Mouse (Mus musculus): Measurements from ENCODE around the gene Tagln2.

The Tagln2 gene

GRCm38 (mm10) chr1:172481540-172482280 is 18.1 kb upstream of the Tagln2 start, which contains the start of gene Igsf9:
Gene Igsf9 (plus strand): TSS chr1:172481788.
- DNase-seq = peak; percentile 75 to 77

GRCm38 (mm10) chr1:172482518-172483360 is 17.1 kb upstream of the Tagln2 start:
- no peak for DNase-seq

DNA sequence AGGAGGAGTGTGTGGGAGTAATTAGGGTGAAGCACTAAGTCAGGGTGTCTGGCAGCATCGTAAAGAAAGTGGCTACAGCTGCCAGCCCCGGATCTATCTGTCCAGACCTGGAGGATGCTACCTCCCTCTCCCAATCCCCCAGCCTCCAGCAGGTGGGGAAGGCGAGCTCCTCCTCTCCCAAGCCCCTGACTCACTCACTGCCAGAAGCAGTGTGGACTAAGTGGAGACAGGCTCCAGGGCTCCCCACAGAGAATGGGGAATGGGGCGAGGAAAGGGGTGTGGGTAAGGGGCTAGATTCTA is 16.5 kb upstream of the Tagln2 start:
- DNase-seq = no peak

- DNase-seq = no peak
Observed at GRCm38 (mm10) chr1:172484236-172484635, 15.6 kb upstream of the Tagln2 start.

DNA sequence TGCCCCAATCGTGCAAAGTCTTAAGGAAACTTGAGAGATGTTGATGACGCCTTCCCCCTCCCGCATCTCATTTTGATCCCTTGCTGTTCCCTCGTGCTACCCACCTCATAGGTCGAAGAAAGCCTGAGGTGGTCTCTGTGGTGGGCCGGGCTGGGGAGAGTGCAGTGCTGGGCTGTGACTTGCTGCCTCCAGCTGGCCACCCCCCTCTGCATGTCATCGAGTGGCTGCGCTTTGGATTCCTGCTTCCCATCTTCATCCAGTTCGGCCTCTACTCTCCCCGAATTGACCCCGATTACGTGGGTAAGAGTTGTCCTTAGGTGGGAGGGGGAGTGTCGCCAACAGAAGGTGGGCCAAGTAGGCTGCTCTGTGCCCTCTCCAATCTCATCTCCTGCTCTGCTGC is 15.2 kb upstream of the Tagln2 start:
- no peak for DNase-seq

DNA sequence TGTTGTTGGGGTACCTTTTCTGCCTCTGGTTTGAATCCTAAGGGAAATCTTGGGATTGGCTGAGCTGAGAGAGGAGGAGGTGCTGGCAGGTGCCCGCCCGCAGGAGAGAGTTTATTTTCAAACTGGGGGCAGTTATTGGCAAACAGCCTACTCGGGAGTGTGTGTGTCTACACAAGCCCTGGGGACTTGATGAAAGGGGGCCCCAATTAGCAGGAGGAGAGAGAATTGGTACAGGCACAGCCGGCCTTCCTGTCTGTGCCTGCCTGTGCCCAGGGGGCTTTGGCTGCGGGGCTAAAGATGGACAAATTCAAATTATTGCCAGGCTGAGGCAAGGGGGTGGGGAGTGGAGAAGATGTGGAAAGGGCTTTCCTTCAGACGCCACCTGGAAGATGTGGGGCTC is 14.0 kb upstream of the Tagln2 start:
- no peak for DNase-seq

- no peak for DNase-seq
Observed at GRCm38 (mm10) chr1:172486236-172486635, 13.6 kb upstream of the Tagln2 start.

- no peak for DNase-seq
Observed at GRCm38 (mm10) chr1:172486651-172487050, 13.2 kb upstream of the Tagln2 start.

DNA sequence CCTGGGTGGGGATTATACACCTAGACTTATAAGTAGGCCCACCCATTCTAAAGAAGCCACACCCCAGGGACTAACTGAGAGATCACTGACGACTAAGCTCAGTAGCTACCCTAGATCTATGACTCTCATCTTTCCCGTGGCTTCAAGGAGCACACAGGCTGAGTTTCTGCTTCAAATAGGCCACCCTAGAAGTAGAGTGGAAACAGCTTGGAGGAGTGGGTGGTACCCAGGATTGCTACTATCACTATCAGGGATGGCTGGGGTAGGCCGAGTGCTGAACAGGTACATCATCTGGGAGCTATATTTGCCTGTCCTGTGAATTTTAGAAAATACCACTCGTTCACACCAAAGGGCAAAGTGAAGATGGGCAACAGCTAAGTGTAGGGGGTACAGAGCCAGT is 12.0 kb upstream of the Tagln2 start:
- DNase-seq = no peak

DNA sequence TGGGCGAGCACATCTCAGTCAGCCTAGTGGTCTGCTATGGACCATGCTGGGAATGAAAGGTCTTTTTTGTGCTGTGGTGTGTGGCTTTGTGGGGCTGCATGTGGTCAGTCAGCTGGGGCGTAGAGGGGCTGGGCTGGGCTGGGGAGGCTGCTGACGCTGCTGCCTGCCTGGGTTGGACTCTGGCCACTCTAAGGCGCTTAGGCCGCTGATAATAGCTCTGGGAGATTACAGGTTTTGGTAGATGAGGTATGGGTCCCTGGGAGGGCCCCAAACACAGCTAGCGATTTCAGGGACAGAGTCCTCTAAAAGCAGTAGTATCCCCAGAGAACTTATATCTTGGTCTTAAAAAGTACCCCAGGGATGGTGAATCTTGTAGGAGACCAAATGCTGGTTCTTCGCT is 11.0 kb upstream of the Tagln2 start:
- DNase-seq = no peak

GRCm38 (mm10) chr1:172489585-172490250 is 10.1 kb upstream of the Tagln2 start:
- no peak for DNase-seq

- peak; percentile 82 to 89 for DNase-seq
Observed at GRCm38 (mm10) chr1:172490261-172490661, 9.6 kb upstream of the Tagln2 start.

GRCm38 (mm10) chr1:172492047-172492446 is 7.8 kb upstream of the Tagln2 start:
- no peak for DNase-seq

- no peak for DNase-seq
Observed at GRCm38 (mm10) chr1:172493516-172493915, 6.3 kb upstream of the Tagln2 start.

GRCm38 (mm10) chr1:172496030-172496429 is 3.8 kb upstream of the Tagln2 start:
- no peak for DNase-seq

GRCm38 (mm10) chr1:172497428-172497827 is 2.4 kb upstream of the Tagln2 start:
- DNase-seq = no peak

DNA sequence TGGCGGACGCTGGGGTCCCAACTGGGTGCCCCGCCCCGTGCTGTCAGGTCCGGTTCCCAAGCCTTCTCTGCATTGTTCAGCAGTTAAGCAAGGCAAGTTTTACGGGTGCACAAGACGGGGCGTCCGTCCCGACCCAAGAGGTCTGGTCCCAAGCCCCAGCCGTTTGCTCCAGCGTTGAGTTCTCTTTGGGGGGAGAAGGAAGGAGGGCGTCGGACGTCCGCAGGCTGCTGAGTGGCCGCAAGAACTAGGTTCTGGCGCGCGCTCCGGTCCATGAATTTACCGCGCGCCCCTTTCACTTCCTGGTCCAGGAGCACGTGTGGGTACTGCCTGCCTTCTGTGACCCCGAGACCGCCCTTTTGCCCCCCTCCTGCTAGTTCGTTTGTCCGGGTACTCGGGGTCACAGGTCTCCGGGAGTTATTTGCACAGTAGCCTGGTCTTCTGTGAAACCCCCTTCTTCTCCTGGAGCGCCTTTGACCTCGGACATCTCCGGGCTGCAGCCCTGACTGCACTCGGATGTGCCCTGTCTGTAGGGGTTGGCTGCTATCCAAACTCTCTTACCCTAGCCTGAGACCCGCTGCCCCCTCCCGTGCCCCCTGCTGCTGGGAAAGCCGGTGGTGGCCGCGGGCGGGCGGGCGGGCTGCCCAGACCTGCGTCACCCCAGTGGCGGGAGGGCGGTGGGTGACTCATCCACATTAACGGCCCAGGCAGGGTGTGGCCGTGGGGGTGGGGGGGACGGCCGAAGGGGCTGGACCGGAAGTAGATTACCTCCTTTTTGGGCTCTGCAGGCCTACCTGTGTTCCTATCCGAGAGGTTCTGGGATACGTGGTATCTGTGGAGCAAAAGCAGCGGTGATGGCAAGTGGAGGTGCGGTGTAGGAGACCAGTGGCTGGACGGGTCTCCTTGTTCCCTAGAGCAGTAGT is 864 bp downstream of the Tagln2 start:
- DNase-seq = no peak

- no peak for DNase-seq
Observed at GRCm38 (mm10) chr1:172501371-172502144, 1.7 kb downstream of the Tagln2 start.

GRCm38 (mm10) chr1:172502145-172503110 is 2.6 kb downstream of the Tagln2 start:
- DNase-seq = no peak
